In the genomic region with DNA sequence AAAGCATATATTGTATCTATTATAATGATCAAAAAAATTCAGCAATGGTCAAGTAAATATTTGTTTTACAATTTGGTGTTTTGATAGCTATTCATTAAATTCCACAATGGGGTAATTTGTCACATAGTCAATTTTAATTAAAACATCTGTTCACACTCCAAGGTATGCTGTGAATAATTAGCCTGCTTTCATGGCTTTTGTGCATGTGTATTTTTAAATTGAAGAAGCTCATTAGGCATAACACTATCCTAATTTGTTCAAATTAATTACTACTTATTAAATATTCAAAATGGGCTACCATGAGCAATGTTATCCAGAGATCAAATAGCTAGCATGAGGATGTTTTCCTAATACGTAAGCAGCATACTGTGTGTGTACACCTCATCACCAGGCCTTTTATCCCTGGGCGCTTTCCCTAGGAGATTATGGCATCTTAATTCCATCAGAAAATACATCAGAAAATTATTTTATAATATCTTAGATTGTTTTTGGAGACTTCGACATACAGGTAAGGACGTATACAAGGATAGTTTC, we compare ENCODE assay signal across 21 mouse cellular contexts.
A peak's percentile ranks its signal among the peaks of the same experiment; 100 is the strongest.
DNase-seq lines count a peak whose midpoint lies in the region; ATAC-seq and TF ChIP-seq lines count a peak whose summit lies in the region.
"Had no signal": no experiment of that assay in that cellular context is flagged by ENCODE, and none has a peak within 500 bp of the region (broad histone marks: within the 10 kb centered on the region; RNA-seq: fewer than 3 reads in every experiment).

No protein-coding gene starts in this region.

- TF ChIP-seq POLR2A in brain, embryonic 14.5 days (IDR thresholded peaks at IDR 0.05; ENCODE audit: borderline replicate concordance, extremely low read depth, insufficient read depth, insufficient read length, poor library complexity, severe bottlenecking) = no peak

- no peak overlapping the region for H3K9ac ChIP-seq in hindbrain, embryonic 13.5 days
- H3K9ac ChIP-seq in forebrain, embryonic 14.5 days (ENCODE audit: low read length) = no peak overlapping the region
- H3K9ac ChIP-seq in hindbrain, postnatal 0 days (replicated peaks; ENCODE audit: low read length) = no peak overlapping the region
- H3K9ac ChIP-seq: embryonic facial prominence, embryonic 12.5 days; limb, embryonic 12.5 days; liver, embryonic 15.5 days; lung, embryonic 14.5 days had no signal

- no peak overlapping the region for H3K4me2 ChIP-seq in hindbrain, embryonic 13.5 days
- H3K4me2 ChIP-seq in forebrain, embryonic 14.5 days (ENCODE audit: low read length) = no peak overlapping the region
- H3K4me2 ChIP-seq in hindbrain, postnatal 0 days (ENCODE audit: low read depth, low read length) = no peak overlapping the region
- H3K4me2 ChIP-seq: embryonic facial prominence, embryonic 12.5 days; limb, embryonic 12.5 days; liver, embryonic 15.5 days; lung, embryonic 14.5 days had no signal

- no peak for DNase-seq in hindbrain, embryonic 10.5 days (ENCODE audit: low spot score)
- DNase-seq in brain, embryonic 14.5 days (ENCODE audit: low read depth) = peak; percentile 34
- DNase-seq in forebrain, embryonic 14.5 days (ENCODE audit: low spot score) = peak; percentile 46
- DNase-seq in hindbrain, postnatal 0 days (ENCODE audit: low spot score) = peak; percentile 2
- no peak for DNase-seq in heart, adult 8-10 months (ENCODE audit: low spot score)
- DNase-seq in heart, adult 18-20 months = no peak
- DNase-seq: adrenal gland, postnatal 14 days; cerebellum, adult 11-12 months; cerebellum, adult 9-11 months; embryo, embryonic 11 days; heart, postnatal 14 days; kidney, postnatal 14 days; lung, embryonic 14.5 days; lung, postnatal 14 days; thymus, postnatal 4 days had no signal

- no peaks in the 10 kb centered on the region for H3K9me3 ChIP-seq in hindbrain, embryonic 13.5 days
- no peaks in the 10 kb centered on the region for H3K9me3 ChIP-seq in hindbrain, embryonic 10.5 days
- H3K9me3 ChIP-seq in forebrain, embryonic 14.5 days (replicated peaks; ENCODE audit: control insufficient read depth, low read length) = no peaks in the 10 kb centered on the region
- H3K9me3 ChIP-seq in hindbrain, postnatal 0 days (ENCODE audit: low read length) = no peaks in the 10 kb centered on the region
- H3K9me3 ChIP-seq: embryonic facial prominence, embryonic 12.5 days; limb, embryonic 12.5 days; liver, embryonic 15.5 days had no signal

- TF ChIP-seq CTCF in brain, embryonic 14.5 days (IDR thresholded peaks at IDR 0.05; ENCODE audit: borderline replicate concordance, extremely low read depth, insufficient read depth, insufficient read length) = no peak
- TF ChIP-seq CTCF in hindbrain, postnatal 0 days (IDR thresholded peaks at IDR 0.05; ENCODE audit: low read depth) = no peak

- no peaks in the 10 kb centered on the region for H3K27me3 ChIP-seq in hindbrain, embryonic 13.5 days
- no peaks in the 10 kb centered on the region for H3K27me3 ChIP-seq in hindbrain, embryonic 10.5 days (ENCODE audit: insufficient read depth, poor library complexity, severe bottlenecking)
- H3K27me3 ChIP-seq in forebrain, embryonic 14.5 days (replicated peaks; ENCODE audit: control insufficient read depth, insufficient read depth, low read length) = no peaks in the 10 kb centered on the region
- no peaks in the 10 kb centered on the region for H3K27me3 ChIP-seq in hindbrain, postnatal 0 days (ENCODE audit: insufficient read depth, low read length)
- H3K27me3 ChIP-seq: embryonic facial prominence, embryonic 12.5 days; limb, embryonic 12.5 days; liver, embryonic 15.5 days had no signal

- 79% methylated on average over 4 of the region's 4 CpGs for WGBS in hindbrain, embryonic 13.5 days
- WGBS in hindbrain, embryonic 10.5 days = 88% methylated on average over 4 of the region's 4 CpGs
- 76% methylated on average over 4 of the region's 4 CpGs for WGBS in forebrain, embryonic 14.5 days
- 90% methylated on average over 4 of the region's 4 CpGs for WGBS in hindbrain, postnatal 0 days

- no peak overlapping the region for H3K4me3 ChIP-seq in hindbrain, embryonic 13.5 days
- no peak overlapping the region for H3K4me3 ChIP-seq in hindbrain, embryonic 10.5 days
- no peak overlapping the region for H3K4me3 ChIP-seq in forebrain, embryonic 14.5 days (ENCODE audit: low read depth, low read length)
- H3K4me3 ChIP-seq in hindbrain, postnatal 0 days (ENCODE audit: low read length) = no peak overlapping the region
- H3K4me3 ChIP-seq: embryonic facial prominence, embryonic 12.5 days; limb, embryonic 12.5 days; liver, embryonic 15.5 days had no signal

- ATAC-seq in hindbrain, embryonic 13.5 days (ENCODE audit: low FRiP score) = peak; percentile 69
- ATAC-seq in forebrain, embryonic 14.5 days = peak; percentile 55; the same call in 1 of the 2 replicates
- ATAC-seq in hindbrain, postnatal 0 days = no peak
- ATAC-seq: CD4-positive, CD25-positive, alpha-beta regulatory T cell, adult 4 months; intestine, embryonic 16.5 days had no signal

- no peaks in the 10 kb centered on the region for H3K36me3 ChIP-seq in hindbrain, embryonic 13.5 days
- no peaks in the 10 kb centered on the region for H3K36me3 ChIP-seq in hindbrain, embryonic 10.5 days
- H3K36me3 ChIP-seq in forebrain, embryonic 14.5 days (ENCODE audit: control insufficient read depth, insufficient read depth, low read length) = no peaks in the 10 kb centered on the region
- no peaks in the 10 kb centered on the region for H3K36me3 ChIP-seq in hindbrain, postnatal 0 days (ENCODE audit: insufficient read depth, low read length)
- H3K36me3 ChIP-seq: embryonic facial prominence, embryonic 12.5 days; limb, embryonic 12.5 days; liver, embryonic 15.5 days had no signal

- no peak overlapping the region for H3K27ac ChIP-seq in hindbrain, embryonic 13.5 days
- H3K27ac ChIP-seq in hindbrain, embryonic 10.5 days = no peak overlapping the region
- H3K27ac ChIP-seq in forebrain, embryonic 14.5 days (ENCODE audit: low read depth, low read length) = no peak overlapping the region
- no peak overlapping the region for H3K27ac ChIP-seq in hindbrain, postnatal 0 days
- H3K27ac ChIP-seq: embryonic facial prominence, embryonic 12.5 days; limb, embryonic 12.5 days; liver, embryonic 15.5 days had no signal

- no peaks in the 10 kb centered on the region for H3K4me1 ChIP-seq in hindbrain, embryonic 13.5 days (replicated peaks)
- H3K4me1 ChIP-seq in hindbrain, embryonic 10.5 days (replicated peaks) = no peaks in the 10 kb centered on the region
- no peaks in the 10 kb centered on the region for H3K4me1 ChIP-seq in forebrain, embryonic 14.5 days (ENCODE audit: control insufficient read depth, insufficient read depth, low read length)
- H3K4me1 ChIP-seq in hindbrain, postnatal 0 days (ENCODE audit: insufficient read depth, low read length) = no peaks in the 10 kb centered on the region
- H3K4me1 ChIP-seq: embryonic facial prominence, embryonic 12.5 days; limb, embryonic 12.5 days; liver, embryonic 15.5 days had no signal

Comparison
In these comparisons a context has a peak if more than half of its experiments do, and no peak if none do; other contexts are left out.
1. DNase-seq: peak in brain, embryonic 14.5 days (single experiment), forebrain, embryonic 14.5 days (single experiment) and hindbrain, postnatal 0 days (single experiment); none in hindbrain, embryonic 10.5 days (single experiment), heart, adult 8-10 months (single experiment) and heart, adult 18-20 months (0 of 2).